Mouse (Mus musculus) testis, postnatal 10 days (tissue): Measurements from ENCODE around the gene Csmd2.
A peak's percentile ranks its signal among the peaks of the same experiment; 100 is the strongest.
"Not testable (repeated sequence)": the region's sequence is repeated elsewhere in the genome, so short reads cannot be mapped to it uniquely, and the experiment has no call there.

Experiments used
- DNase-seq: peaks from one replicate; pipeline ENCODE4 v3.0.0; 2021; ENCODE audit warnings: low spot score

Gene Csmd2

DNA sequence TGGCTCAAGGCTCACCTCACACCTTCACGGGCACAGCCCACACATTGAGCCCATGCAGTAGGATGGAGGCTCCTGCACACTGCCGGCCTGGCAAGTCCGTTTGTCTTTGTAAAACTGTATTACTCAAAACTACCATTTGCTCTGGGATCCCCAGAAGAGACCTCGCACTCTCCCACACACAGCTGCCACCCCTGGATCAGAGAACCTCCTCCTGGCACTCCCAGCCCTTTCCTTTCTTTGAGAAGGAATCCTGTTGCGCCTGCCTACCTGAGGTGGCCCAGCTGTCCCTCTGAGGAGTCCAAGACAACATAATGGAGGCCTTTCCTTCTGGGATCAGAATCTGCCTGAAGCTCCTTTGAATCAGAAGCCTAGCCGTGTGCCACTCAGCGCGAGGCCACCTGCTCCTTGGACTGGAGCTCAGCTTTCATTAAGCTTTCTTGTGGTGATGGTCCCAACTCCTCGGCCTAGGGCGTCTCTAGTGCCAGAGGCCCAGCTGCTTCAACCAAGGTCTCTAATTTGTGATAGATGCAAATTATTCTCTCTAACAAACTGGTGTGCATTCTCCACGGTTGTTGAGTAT is 502.0 kb downstream of the Csmd2 start:
- no peak for DNase-seq

DNA sequence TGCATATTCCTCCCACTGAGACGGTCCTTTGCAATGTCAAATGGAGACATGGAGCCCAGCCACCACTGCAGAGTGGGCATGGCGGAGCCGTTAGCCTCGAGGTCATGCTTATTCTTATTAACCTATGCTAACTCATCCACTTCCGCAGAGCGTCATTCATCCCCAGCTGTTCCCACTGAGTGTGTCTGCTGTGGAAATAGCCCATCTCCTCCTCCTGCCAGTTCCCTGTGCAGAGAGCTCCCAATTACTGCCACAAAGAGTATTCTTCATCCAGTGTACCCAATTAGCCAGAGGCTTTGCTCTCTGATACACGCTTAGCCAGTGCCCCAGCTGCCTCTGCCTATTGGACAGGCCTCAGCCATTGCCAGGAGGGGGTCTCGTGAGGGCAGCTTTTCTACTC is 504.4 kb downstream of the Csmd2 start:
- no peak for DNase-seq

GRCm38 (mm10) chr4:128499980-128500379 is 512.3 kb downstream of the Csmd2 start:
- DNase-seq = no peak

DNA sequence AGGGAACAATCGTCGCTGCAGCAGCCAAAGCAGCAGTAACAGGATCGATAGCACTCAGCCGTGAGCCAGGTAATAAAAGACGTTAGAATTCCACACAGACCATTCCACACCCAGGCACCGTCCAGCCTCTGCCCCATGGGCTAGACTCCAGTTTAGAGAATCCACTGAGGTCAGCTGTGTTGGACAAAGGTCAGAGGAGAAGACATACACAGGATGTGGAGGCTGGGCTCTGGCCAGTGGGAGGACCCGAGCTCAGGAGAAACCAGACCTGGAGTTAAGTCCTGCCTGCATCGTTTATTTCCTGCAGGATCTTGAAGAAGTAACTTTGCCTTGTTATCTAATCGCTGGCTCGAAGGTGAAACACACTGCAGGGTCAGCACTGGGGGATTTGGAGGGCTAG is 519.2 kb downstream of the Csmd2 start:
- no peak for DNase-seq

DNA sequence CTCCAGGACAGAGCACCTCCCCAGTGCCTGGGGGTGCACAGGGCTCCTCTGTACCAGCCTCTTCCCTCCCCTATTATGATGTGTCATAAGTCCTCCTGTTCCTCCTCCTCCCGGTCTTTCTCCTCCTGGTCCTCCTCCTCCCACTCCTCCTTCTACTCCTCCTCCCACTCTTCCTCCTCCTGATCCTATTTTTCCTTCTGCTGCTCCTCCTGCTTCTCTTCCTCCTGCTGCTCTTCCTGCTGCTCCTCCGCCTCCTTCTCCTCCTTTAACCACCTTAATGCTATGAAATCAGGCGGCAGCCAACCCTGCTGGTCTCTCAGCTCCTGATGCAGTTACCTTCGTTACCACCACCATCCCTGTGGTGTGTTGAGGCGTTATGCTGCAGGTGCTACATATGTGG is 522.2 kb downstream of the Csmd2 start:
- DNase-seq = no peak

GRCm38 (mm10) chr4:128514496-128514895 is 526.8 kb downstream of the Csmd2 start:
- no peak for DNase-seq

- no peak for DNase-seq
These were observed 533.6 kb downstream of the Csmd2 start for GRCm38 (mm10) chr4:128521276-128521675.

DNA sequence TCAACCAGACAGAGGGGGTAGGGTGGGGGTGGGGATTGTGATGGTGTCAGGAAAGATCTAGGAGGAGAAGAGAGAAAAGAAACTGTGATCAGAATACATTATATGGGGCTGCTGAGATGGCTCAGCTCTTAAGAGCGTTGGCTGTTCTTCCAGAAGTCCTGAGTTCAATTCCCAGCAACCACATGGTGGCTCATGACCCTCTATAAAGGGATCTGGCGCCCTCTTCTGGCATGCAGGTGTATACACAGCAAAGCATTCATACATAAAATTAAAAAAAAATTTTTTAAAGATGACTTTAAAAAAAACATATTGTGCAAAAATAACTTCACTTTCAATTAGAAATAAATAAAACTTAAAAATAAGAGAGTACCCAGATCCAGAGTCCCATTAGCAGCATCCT is 555.7 kb downstream of the Csmd2 start:
- DNase-seq = peak; percentile 74

DNA sequence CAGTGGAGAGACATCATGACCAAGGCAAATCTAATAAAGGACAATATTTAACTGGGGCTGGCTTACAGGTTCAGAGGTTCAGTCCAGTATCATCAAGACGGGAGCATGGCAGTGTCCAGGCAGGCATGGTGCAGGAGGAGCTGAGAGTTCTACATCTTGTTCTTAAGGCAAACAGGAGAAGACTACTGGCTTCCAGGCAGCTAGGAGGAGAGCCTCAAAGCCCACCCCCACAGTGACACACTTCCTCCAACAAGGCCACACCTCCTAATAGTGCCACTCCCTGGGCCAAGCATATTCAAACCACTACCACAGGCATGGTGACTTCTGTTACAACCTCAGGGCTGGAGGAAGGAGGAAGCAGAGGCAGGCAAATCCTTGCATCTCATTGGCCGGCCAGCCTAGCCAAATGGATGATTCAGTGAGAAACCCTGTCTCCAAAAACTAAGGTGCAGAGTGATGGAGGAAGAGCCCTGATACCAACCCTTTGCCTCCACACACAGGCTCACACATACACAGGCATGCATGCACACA is 556.4 kb downstream of the Csmd2 start:
- DNase-seq = not testable (repeated sequence)

DNA sequence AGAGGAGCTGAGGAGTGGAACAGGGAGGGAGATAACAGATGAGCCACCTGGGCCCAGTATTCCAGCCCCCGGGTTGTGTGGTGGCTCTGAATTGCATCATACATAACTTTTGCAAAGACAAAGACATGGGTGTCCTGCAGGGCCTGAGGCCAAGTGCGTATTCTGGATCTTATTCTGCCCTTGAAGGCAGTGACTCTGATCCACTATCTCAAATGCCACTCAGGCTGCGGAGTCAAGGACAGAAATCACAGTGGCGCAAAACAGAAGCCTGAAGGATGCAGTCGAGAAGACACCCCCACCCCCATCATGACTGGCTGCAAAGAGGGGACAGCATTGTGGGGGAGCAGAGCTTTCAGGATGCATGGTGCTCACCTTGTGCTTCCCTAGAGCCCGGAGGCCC is 563.1 kb downstream of the Csmd2 start:
- no peak for DNase-seq

DNA sequence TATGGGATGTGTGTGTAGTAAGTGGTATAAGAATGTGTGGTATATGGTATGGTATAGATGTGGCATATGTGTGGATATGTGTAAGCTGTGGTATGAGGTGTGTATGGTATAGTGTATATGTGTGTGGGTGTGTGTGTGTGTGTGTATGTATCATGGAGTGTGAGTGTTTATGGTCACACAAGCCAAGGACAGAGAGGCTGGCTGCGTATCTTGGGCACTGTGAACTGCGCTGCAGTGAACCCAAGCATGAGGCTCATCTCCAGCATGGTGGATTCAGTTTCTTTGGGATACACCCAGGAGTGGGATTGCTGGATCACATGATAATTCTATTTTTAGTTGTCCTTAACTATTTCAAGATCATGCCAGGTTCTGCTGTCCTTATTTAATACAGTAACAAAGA is 566.5 kb downstream of the Csmd2 start:
- no peak for DNase-seq

DNA sequence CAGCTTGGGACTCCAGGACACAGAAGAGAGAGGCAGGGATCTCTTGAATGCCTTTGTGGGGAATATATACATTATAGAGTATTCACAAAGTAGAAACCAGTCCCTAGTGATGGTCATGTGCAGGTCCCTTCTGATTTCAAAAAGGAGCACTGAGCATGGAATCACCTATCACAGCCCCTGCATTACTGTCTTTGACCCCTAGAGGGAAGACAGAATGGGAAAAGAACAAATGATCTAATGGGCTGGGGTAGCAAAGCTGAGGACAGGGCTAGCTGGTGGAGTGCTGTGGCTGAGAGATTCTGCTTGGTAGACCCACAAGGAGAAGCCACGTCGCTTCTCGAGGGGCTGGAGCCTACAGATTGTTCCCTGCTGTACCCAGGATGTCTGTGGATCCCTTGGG is 572.7 kb downstream of the Csmd2 start:
- DNase-seq = no peak

DNA sequence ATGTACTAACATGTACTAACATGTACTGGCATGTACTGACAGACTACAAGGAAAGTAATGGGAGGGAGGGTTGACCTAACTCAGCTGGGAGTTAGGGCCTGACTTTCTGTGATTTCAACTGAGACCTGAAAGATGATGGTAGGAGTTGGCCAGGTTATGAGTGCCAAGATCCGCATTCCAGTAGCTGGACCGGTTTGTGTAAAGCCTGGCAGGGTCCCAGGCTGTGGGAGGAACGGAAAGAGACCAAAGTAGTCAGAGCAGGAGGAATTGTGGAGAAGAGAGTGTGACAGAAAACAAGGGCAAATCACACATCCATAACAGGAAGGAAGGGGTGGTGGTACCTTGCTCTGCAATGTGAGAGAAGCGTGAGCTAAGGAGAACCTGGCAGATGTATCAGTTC is 588.2 kb downstream of the Csmd2 start:
- DNase-seq = no peak

- DNase-seq = peak; percentile 64
These were observed 591.5 kb downstream of the Csmd2 start for GRCm38 (mm10) chr4:128579182-128579581.

GRCm38 (mm10) chr4:128593286-128593685 is 605.6 kb downstream of the Csmd2 start:
- DNase-seq = no peak

DNA sequence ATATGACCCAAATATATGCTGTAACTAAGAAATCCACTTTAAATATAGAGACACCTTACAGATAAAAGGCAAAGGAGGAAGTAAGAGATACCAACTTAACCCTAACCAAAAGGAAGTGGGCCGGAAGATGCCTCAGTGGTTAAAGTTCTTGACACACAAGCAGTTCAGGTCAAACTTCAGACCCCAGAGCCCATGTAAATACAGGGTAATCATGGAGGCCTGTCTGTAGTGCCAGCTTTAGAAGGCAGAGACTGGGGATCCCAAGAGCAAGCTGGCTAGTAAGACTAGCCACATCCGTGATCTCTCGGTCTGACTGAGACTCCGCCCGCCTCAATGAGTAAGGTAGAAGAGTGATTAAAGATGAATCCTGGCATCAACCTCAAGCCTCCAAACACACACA is 606.4 kb downstream of the Csmd2 start:
- no peak for DNase-seq

DNA sequence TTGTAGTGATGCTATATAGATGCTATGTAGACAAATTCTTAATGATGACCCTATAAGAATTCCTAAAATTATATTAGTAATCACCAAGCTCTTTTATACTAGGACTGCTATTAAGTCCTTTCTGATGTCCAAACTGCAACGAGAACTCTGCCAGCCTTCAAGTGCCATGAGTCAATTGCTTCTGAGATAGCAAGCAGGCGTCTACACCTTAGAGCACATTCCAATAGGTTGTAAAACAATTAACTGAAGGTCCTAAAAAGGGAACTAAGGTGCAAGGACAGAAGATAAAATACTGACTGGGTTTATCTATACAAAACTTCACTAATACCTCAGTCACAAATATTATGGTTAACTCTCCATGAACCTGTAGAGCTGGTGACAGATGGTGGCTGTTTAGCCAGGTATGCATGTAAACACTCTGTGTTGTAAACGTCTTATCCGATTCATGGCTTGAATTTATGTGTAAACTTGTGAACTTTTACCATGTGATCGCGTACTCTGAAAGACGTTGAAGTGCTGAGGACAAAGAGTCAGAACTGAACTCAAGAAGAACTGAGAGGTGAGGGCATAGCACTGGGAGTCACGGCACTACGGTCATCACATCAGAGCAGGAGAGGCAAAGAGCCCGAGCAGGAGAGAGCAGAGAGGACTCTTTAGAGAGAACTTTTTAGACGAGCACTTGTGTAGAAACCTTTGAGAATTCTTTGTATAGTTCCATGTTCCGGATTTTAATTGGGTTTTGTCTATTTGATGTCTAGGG is 610.3 kb downstream of the Csmd2 start:
- DNase-seq = no peak

GRCm38 (mm10) chr4:128606586-128606985 is 618.9 kb downstream of the Csmd2 start:
- no peak for DNase-seq

DNA sequence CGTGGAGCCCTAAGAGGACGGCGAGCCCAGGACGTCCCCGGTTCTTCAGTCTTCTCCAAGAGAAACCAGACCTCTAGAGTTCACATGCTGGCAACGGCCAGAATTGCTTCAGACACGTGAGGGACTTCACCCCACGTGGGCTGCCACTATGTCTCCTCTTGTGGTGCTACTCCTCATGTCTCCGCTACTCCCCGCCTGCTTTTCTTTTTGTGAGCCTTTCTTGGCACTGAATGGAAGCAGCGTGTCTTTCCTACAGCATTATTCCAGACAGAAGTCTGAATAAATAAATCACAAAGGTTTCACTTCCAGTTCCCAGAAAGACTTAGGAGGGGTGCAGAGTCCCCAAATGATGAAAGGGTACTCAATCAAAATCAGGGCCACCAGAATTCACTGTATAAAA is 620.0 kb downstream of the Csmd2 start:
- DNase-seq = no peak

DNA sequence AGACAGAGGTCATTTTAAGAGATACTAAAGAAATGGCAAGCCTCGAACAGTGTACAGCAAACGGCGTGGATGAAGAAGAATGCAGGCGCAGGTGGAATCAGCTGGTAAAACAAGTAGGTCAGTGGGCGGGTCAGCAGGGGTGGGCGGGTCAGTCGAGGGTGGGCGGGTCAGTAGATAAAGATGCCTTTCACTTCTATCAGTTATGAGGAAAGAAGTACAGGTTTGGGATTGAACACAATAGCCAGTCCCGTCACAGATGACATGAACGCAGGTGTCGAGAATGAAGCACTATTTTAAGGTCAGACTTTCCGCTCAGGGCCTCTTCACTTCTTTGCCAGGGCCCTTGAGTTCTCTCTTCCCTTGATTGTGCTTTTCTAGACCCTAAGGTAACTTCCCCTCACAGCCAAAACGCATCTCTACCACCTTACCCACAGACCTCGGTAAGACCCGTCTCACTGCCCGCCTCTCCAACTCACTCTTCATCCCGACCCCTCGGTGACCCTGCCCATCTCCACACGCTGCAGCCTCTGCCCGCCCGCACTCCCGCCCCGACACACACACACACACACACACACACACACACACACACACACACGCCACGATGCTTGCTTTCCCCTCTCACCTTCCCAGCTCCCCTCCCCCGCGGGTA is 621.7 kb downstream of the Csmd2 start:
- DNase-seq = no peak

DNA sequence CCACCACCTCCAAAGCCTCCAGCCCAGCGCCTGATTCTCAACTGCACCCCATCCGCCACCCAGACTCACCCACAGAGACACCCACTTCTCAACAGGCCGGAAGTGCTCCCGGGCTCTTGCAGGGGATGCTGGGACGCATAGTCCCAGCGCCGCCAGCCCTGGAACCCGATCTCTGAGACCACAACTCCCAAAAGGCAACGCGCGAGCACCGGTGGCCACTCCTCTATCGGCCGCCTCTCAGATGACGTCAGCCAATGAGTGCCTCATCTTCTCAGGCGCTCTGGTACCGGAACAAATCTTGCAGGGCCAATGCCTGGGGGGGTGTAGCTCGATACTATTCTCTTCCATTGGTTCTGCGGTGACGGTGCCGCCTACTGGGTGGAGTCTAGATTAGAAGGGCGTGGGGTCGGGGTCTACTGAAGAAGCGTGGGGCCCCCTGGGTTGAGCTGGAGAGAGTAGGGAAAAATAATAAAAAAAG is 622.3 kb downstream of the Csmd2 start, which contains the start of gene Zscan20:
Gene Zscan20 (minus strand): TSS at position 174 of the 478 bp plus-strand sequence.
- peak; percentile 90 for DNase-seq

DNA sequence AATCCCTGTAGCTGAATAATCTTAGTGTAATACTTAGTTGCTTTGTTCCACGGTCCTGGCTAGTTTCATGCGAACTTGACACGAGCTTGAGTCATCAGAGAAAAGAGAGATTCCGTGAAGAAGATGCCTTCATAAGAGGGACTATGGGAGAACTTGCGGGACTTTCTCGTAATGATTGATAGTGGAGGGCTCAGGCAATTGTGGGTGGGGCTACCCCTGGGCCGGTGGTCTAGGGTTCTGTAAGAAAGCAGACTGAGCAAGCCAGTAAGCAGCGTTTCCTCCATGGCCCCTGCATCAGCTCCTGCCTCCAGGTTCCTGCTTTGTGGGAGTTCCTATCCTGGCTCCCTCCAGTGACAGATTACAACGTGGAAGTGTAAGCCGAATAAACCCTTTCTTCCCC is 623.0 kb downstream of the Csmd2 start:
- no peak for DNase-seq

DNA sequence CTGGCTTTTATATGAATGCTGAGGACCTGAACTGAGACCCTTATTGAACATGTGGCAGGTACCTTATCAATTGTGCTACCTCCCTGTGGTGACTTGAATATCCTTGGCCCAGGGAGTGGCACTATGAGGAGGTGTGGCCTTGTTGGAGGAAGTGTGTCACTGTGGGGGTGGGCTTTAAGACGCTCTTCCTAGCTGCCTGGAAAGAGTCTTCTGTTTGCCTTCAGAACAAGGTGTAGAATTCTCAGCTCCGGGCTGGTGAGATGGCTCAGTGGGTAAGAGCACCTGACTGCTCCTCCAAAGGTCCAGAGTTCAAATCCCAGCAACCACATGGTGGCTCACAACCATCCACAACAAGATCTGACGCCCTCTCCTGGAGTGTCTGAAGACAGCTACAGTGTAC is 624.1 kb downstream of the Csmd2 start:
- DNase-seq = not testable (repeated sequence)
